Mouse (Mus musculus) lung, embryonic 15.5 days (tissue): ENCODE measurements at regions not wholly inside any gene's neighbourhood (a gene's known extent, or its start where the extent isn't known, plus 50 kb on each side); places are given as distances from the start of the nearest gene placed in this dataset.
"Not testable (repeated sequence)": the region's sequence is repeated elsewhere in the genome, so short reads cannot be mapped to it uniquely, and the experiment has no call there.

ENCODE experiments used
- ATAC-seq: fragments of 200-750 bp; cut with Nextera tagmentation; 2 replicates; pipeline ENCODE4 v1.8.0; 2017; ENCODE audit warnings: moderate number of reproducible peaks, borderline replicate concordance; ENCODE audit not compliant: low FRiP score, low TSS enrichment; ENCODE audit errors: extremely low read depth
- H3K27ac ChIP-seq: fragments of 300-500 bp; sonication (generic); 2 replicates; pipeline ENCODE4 v1.5.1; 2015; ENCODE audit warnings: moderate library complexity, mild to moderate bottlenecking, inconsistent platforms
- H3K27me3 ChIP-seq: fragments of 300-500 bp; sonication (generic); 2 replicates; pipeline ENCODE4 v1.6.1; 2015; ENCODE audit warnings: inconsistent platforms
- H3K36me3 ChIP-seq: fragments of 300-500 bp; sonication (generic); 2 replicates; pipeline ENCODE4 v1.6.1; 2015; ENCODE audit warnings: inconsistent platforms
- H3K4me1 ChIP-seq: fragments of 300-500 bp; sonication (generic); 2 replicates; pipeline ENCODE4 v1.6.1; 2015; ENCODE audit warnings: inconsistent platforms
- H3K4me2 ChIP-seq: fragments of 300-500 bp; sonication (generic); 2 replicates; pipeline ENCODE4 v1.6.1; 2015; ENCODE audit warnings: inconsistent platforms, mild to moderate bottlenecking, moderate library complexity
- H3K4me3 ChIP-seq: fragments of 300-500 bp; sonication (generic); 2 replicates; pipeline ENCODE4 v1.5.1; 2015; ENCODE audit warnings: mild to moderate bottlenecking, inconsistent platforms
- H3K9ac ChIP-seq: fragments of 300-500 bp; sonication (generic); 2 replicates; pipeline ENCODE4 v1.6.1; 2015; ENCODE audit warnings: inconsistent platforms
- H3K9me3 ChIP-seq: fragments of 300-500 bp; sonication (generic); 2 replicates; pipeline ENCODE4 v1.6.1; 2016; ENCODE audit warnings: inconsistent platforms
- WGBS: fragments of 180-500 bp; shearing (Covaris S2); methylation state at CpG from one replicate; pipeline ENCODE4 v1.1.7; 2015; 5-methylcytosine and 5-hydroxymethylcytosine counted together

GRCm38 (mm10) chr12:9760818-9761217 is 190.9 kb downstream of the Osr1 start:
- no peak for ATAC-seq
- H3K27ac ChIP-seq, result no peak overlapping the region

GRCm38 (mm10) chr12:9762291-9762811 is 192.4 kb downstream of the Osr1 start:
- H3K27me3 ChIP-seq, H3K27ac ChIP-seq, H3K9me3 ChIP-seq, H3K4me1 ChIP-seq, H3K4me3 ChIP-seq, H3K36me3 ChIP-seq, H3K9ac ChIP-seq, H3K4me2 ChIP-seq: not testable (repeated sequence)
- peak; percentile 31; the same call in 1 of the 2 replicates for ATAC-seq
- WGBS, result 37% methylated on average over 2 of the region's 2 CpGs

More at GRCm38 (mm10) chr12:9760818-9761217, 190.9 kb downstream of the Osr1 start:
- Histone ChIP-seq H3K9me3 (no peaks in the 10 kb centered on the region), H3K36me3 (no peaks in the 10 kb centered on the region), H3K4me1 (no peaks in the 10 kb centered on the region), H3K4me2 (no peak overlapping the region), H3K9ac (no peak overlapping the region), H3K4me3 (no peak overlapping the region), H3K27me3 (no peaks in the 10 kb centered on the region)
- 54% methylated on average over 5 of the region's 5 CpGs for WGBS

- Histone ChIP-seq H3K9ac (no peak overlapping the region), H3K27ac (no peak overlapping the region), H3K36me3 (no peaks in the 10 kb centered on the region), H3K27me3 (no peaks in the 10 kb centered on the region), H3K9me3 (no peaks in the 10 kb centered on the region), H3K4me2 (no peak overlapping the region), H3K4me1 (no peaks in the 10 kb centered on the region), H3K4me3 (no peak overlapping the region)
- WGBS, result 98% methylated on average over 2 of the region's 2 CpGs
- no peak for ATAC-seq
Measured at GRCm38 (mm10) chr12:9762842-9763241, 192.9 kb downstream of the Osr1 start.

DNA sequence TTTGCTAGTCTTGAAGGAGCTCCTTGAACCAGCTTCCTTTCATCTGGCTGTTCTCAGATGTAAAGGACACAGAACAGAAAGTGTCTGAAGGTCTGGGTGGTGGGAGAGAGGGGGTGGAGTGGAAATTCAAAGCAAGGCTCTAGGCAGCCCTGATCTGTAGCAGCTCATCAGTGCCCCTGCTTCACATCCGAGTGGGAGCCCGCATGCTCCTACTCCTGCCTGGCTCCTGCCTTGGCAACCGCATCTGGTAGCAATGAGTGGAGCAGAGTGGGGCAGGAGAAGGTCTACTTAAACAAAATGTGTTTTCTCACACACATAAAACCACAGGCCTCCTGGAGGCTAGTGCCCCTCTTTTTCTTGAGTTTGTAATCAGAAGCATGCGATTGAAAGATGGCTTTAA is 201.0 kb downstream of the Osr1 start:
- Histone ChIP-seq H3K4me3 (no peak overlapping the region), H3K27me3 (no peaks in the 10 kb centered on the region), H3K9ac (no peak overlapping the region), H3K4me1 (no peaks in the 10 kb centered on the region), H3K4me2 (no peak overlapping the region), H3K9me3 (no peaks in the 10 kb centered on the region), H3K27ac (no peak overlapping the region), H3K36me3 (no peaks in the 10 kb centered on the region)
- no peak for ATAC-seq
- 60% methylated on average over 4 of the region's 4 CpGs for WGBS

- Histone ChIP-seq H3K27me3 (no peaks in the 10 kb centered on the region), H3K9ac (no peak overlapping the region), H3K36me3 (no peaks in the 10 kb centered on the region), H3K9me3 (no peaks in the 10 kb centered on the region), H3K4me2 (no peak overlapping the region), H3K27ac (no peak overlapping the region), H3K4me3 (no peak overlapping the region), H3K4me1 (no peaks in the 10 kb centered on the region)
- no peak for ATAC-seq
- WGBS, result 47% methylated on average over 1 of the region's 1 CpGs
Measured at GRCm38 (mm10) chr12:9772875-9773274, 203.0 kb downstream of the Osr1 start.

DNA sequence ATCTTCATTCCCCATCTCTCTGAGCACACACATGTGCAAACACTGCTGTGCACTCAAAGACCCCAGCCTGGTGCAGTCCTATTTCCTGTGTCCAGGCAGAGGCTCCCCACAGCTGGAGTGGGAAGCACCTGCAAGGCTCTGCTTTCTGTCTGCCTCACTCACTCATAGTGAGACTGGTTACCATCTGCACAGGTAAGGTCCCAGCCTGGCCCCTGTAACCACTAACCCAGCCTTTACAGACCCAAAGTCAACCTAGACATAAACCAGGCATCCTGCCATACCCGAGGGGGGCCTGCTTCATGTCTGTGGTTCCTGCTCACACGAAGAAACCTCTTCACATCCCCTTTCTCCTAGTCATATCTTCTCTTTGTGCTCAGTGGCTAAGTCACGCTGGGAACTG is 232.4 kb downstream of the Osr1 start:
- no peak for ATAC-seq
- Histone ChIP-seq H3K4me1 (no peaks in the 10 kb centered on the region), H3K9ac (no peak overlapping the region), H3K9me3 (no peaks in the 10 kb centered on the region), H3K36me3 (no peaks in the 10 kb centered on the region), H3K27ac (no peak overlapping the region), H3K4me3 (no peak overlapping the region), H3K4me2 (no peak overlapping the region), H3K27me3 (no peaks in the 10 kb centered on the region)
- 51% methylated on average over 3 of the region's 3 CpGs for WGBS

DNA sequence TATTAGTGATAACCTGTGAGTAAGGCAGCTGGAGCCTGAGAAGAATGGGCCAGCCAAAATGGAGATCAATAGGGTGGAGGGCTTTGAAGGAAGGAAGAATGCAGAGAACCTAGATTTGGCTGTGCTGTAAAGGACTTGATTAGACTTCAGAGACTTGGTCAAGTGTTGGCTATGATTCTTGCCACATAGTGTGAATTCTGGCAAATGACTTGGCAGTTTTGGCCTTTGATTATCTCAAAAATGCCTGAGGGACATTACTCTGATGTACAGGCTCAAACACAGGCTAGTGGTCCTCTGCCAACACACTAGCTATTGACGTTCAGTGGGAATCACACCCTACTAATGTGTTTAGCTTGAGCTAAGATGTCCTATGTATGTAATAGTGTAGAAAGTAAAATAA is 237.5 kb downstream of the Osr1 start:
- Histone ChIP-seq H3K4me3 (no peak overlapping the region), H3K27ac (no peak overlapping the region), H3K4me1 (no peaks in the 10 kb centered on the region), H3K27me3 (no peaks in the 10 kb centered on the region), H3K9me3 (no peaks in the 10 kb centered on the region), H3K4me2 (no peak overlapping the region), H3K36me3 (no peaks in the 10 kb centered on the region), H3K9ac (no peak overlapping the region)
- 50% methylated on average over 1 of the region's 1 CpGs for WGBS
- no peak for ATAC-seq

DNA sequence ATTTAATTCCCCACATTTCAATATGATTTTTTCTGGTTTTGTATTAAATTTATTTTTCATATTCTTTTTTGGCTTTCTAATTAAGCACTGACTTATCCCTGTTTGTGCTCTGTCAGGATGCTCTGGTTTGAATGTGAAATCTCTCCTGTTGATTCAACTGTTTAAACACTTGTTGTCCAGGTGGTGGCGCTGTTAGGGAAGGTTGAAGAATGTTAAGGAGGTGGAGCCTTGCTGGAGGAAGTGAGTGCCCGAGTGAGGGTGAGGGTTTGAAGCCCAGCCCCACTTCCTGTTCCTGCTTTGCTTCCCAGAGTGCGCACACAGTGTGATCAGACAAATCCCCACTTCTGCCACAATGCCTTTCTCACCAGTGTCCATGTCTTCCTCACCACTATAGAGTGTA is 263.4 kb downstream of the Osr1 start:
- Histone ChIP-seq H3K4me1 (no peaks in the 10 kb centered on the region), H3K27me3 (no peaks in the 10 kb centered on the region), H3K9ac (no peak overlapping the region), H3K9me3 (no peaks in the 10 kb centered on the region), H3K27ac (no peak overlapping the region), H3K4me3 (no peak overlapping the region), H3K4me2 (no peak overlapping the region), H3K36me3 (no peaks in the 10 kb centered on the region)
- 68% methylated on average over 3 of the region's 3 CpGs for WGBS
- ATAC-seq, result no peak

DNA sequence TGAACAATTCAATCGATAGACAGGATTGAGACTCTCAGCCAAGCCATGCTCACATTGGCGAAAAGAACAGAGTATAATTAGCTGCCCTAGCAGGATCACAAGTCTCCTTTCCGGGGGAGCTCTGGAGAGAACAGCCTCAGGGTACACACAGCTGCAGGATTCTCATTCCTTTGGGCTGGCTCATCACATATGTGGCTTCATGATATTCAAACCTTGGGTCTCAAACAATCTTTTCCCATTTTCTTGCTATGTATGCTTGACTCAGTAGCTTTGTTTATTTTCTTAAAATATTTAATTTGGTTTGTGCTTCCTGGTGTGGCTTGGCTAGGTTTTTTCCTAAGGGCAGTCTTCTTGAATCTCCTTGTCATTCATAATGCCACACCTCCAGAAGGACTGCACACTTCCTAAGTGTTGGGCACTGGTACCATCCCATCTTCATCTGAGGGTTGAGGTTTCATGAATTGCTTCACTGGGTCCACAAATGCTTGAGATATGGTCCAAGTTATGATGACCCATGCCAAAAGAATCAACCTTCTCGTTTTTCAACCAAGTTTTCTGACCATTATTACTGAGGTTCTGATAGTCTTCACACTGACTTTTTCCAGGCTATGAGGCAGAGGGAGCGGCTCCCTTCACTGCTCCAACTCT is 269.4 kb downstream of the Osr1 start:
- ATAC-seq, result no peak
- 0 out of 2 replicates have a peak overlapping the region, but pooled peaks have one; percentile 22 for H3K27ac ChIP-seq
- no peaks in the 10 kb centered on the region for H3K9me3 ChIP-seq
- H3K4me1 ChIP-seq, result 0 out of 2 replicates have a peak, but pooled peaks cover 8% of the 10 kb centered on the region
- WGBS, result 56% methylated on average over 5 of the region's 5 CpGs
- no peaks in the 10 kb centered on the region for H3K27me3 ChIP-seq
- no peak overlapping the region for H3K9ac ChIP-seq
- H3K4me2 ChIP-seq, result no peak overlapping the region
- H3K4me3 ChIP-seq, result no peak overlapping the region
- H3K36me3 ChIP-seq, result no peaks in the 10 kb centered on the region

- Histone ChIP-seq H3K27me3 (no peaks in the 10 kb centered on the region), H3K27ac (peak overlapping the region; percentile 31; the same call in 1 of the 2 replicates), H3K4me3 (no peak overlapping the region), H3K36me3 (no peaks in the 10 kb centered on the region), H3K4me2 (no peak overlapping the region), H3K9me3 (no peaks in the 10 kb centered on the region), H3K4me1 (0 out of 2 replicates have a peak, but pooled peaks cover 8% of the 10 kb centered on the region), H3K9ac (no peak overlapping the region)
- WGBS, result 43% methylated on average over 2 of the region's 2 CpGs
- ATAC-seq, result peak; percentile 64; the same call in 1 of the 2 replicates
Measured at GRCm38 (mm10) chr12:9839949-9840348, 270.0 kb downstream of the Osr1 start.

GRCm38 (mm10) chr12:9847034-9847433 is 277.1 kb downstream of the Osr1 start:
- Histone ChIP-seq H3K27me3 (no peaks in the 10 kb centered on the region), H3K9ac (no peak overlapping the region), H3K4me3 (no peak overlapping the region), H3K36me3 (no peaks in the 10 kb centered on the region), H3K9me3 (no peaks in the 10 kb centered on the region), H3K4me1 (no peaks in the 10 kb centered on the region), H3K4me2 (no peak overlapping the region), H3K27ac (peak overlapping the region; percentile 73)
- peak; percentile 35; the same call in 1 of the 2 replicates for ATAC-seq
- 33% methylated on average over 2 of the region's 2 CpGs for WGBS

DNA sequence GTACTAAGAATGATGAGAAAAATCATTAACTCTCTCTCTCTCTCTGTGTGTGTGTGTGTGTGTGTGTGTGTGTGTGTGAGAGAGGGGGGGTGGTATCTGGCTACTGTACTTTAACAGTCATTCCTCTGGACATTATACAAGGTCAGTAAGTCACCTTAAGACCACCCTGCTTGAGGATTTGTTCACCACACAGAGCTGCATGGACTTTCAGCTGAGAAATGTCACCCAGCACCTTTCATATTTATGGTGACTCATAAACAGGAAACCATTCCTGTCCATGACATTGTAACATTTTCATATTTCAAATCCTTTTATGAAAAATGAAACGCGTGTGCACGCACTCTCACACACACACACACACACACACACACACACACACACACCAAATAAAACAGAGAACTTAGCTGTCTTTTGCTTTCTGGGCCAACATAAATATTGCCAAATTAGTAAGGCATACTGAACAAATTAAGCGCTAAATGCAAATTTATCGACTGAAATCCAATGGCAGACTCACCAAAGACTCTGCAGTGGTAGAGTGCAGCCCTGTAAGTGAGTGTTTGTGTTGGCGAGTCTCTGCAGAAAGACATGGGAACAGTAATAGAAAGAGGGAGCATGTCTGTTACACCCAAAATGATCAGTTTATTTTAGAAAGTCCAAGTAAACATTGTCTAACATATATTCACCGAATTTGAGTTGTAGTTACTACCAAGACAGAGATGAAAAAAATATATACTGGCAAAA is 277.7 kb downstream of the Osr1 start:
- H3K4me2 ChIP-seq, result no peak overlapping the region
- no peaks in the 10 kb centered on the region for H3K36me3 ChIP-seq
- no peaks in the 10 kb centered on the region for H3K4me1 ChIP-seq
- peak; percentile 93 for ATAC-seq
- H3K9me3 ChIP-seq, result no peaks in the 10 kb centered on the region
- no peaks in the 10 kb centered on the region for H3K27me3 ChIP-seq
- WGBS, result 33% methylated on average over 7 of the region's 7 CpGs
- peak overlapping the region; percentile 73; the same call in 1 of the 2 replicates for H3K27ac ChIP-seq
- H3K4me3 ChIP-seq, result no peak overlapping the region
- H3K9ac ChIP-seq, result no peak overlapping the region
